Mouse (Mus musculus) embryo, embryonic 11.5 days (tissue): Measurements from ENCODE around the gene Lep.

Experiments
- DNase-seq: peaks from one replicate; pipeline ENCODE4 v3.0.0-alpha.2; 2012; ENCODE audit warnings: low read depth, low spot score

The Lep gene

GRCm38 (mm10) chr6:29059846-29060685 lies at the start of gene Lep:
TSS of gene Lep (plus strand) at chr6:29060220.
- no peak for DNase-seq

DNA sequence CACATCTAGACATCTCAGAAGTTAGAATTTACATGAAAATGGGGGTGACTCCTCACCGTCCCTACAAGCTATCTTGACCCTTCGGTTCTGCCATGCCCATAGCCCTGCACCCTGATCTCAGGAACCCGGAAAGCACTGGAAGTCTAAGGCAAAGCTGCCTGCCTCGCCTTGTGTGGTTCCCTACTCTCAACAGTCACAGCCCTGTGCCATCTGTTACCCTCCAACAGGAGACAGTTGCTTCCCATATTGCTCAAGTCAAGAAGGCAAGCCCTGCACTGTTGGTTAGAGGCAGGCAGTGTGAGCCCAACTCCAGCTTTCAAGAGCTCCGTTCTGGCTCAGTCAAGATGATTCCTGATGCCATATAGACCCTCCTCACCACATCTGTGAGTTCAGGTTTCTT lies 48.4 kb upstream of the Lep start:
- DNase-seq: no peak

- DNase-seq: no peak
These were observed 46.8 kb upstream of the Lep start for GRCm38 (mm10) chr6:29013216-29013615.

- peak; percentile 13 for DNase-seq
These were observed 43.1 kb upstream of the Lep start for GRCm38 (mm10) chr6:29016891-29017412.

DNA sequence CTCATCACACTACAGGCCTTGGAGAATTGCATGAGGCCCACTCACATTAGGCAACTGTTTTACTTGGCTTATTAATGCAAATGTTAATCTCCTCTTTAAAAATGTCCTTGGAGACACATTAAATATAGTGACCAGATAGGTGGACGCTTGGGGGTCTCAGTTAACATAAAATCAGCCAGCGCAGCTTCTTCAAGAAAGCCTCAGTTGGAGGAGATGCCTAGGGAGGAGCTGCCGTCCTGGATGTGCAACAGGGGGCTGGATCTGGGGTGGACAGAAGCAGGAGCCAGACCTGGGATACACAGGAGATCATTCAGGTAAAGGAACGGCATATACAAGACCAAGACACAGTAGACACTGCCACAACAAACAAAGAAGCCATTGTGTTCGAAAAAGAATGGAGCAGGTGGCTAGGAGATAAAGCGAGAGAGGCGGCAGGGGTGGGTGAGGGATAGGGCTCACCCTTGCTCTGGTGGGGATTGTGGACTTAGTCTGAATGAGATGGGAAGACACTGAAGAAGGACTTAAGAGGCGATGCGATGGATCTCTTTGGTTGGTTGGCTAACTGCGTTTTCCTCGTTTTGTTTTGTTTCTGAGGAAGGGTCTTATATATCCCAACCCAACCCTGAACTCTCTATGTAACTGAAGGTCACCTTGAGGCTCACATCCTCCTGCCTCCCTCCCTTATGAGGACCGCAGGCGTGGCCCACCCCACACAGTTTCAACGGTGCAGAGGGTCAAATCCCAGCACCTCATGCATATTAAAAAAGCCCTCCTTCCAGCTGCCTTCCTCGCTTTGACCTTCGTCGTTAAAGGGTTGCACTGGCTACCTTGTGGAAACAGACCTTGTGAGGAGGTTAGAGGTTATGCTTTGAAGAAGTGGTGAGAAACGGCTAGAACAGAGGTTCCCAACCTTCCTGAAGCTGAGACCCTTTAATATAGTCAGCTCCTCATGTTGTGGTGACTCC lies 40.0 kb upstream of the Lep start:
- DNase-seq: no peak

- no peak for DNase-seq
These were observed 39.1 kb upstream of the Lep start for GRCm38 (mm10) chr6:29020937-29021336.

DNA sequence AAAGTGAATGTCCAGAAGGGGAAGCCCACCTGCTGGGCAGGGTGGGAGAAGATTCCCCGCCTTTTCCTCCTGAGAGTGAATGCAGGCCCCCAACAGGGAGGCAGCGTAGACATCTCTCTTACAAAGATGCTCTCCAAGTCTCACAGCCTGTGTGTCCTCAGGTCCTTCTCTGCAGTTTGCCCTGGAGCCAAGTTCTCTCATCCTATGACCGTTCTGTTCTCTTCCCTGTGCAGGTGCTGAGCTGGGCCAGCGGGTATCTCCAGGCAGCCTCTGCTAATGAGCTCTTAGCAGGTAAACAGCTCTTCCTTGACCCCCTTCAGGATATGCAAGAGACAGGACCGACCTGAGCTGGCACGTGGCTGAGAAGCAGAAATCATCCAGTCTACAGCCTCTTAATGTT lies 38.5 kb upstream of the Lep start:
- no peak for DNase-seq

GRCm38 (mm10) chr6:29022115-29022514 lies 37.9 kb upstream of the Lep start:
- no peak for DNase-seq

- DNase-seq: peak; percentile 62
These were observed 36.6 kb upstream of the Lep start for GRCm38 (mm10) chr6:29023206-29023967.

DNA sequence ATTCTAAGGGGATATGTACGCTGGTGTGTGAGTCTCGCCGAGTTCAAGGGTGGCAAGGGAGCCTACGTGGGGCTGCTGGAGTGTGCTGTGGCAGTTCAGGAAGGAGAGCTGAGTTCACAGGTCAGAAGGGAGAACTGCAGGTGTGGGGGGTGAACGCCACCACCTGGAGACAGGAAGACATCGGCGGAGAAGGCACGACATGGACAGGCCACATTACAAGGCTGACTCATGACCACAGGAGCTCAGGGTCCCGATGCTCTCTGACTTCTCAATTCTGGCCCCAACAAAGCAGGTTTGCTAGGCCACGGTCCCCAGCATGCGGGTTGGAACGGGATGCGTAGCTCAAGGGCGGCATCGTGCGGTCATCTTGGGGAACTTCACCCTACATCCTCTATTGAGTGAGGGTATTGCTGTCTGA lies 36.0 kb upstream of the Lep start:
- peak; percentile 80 for DNase-seq

DNA sequence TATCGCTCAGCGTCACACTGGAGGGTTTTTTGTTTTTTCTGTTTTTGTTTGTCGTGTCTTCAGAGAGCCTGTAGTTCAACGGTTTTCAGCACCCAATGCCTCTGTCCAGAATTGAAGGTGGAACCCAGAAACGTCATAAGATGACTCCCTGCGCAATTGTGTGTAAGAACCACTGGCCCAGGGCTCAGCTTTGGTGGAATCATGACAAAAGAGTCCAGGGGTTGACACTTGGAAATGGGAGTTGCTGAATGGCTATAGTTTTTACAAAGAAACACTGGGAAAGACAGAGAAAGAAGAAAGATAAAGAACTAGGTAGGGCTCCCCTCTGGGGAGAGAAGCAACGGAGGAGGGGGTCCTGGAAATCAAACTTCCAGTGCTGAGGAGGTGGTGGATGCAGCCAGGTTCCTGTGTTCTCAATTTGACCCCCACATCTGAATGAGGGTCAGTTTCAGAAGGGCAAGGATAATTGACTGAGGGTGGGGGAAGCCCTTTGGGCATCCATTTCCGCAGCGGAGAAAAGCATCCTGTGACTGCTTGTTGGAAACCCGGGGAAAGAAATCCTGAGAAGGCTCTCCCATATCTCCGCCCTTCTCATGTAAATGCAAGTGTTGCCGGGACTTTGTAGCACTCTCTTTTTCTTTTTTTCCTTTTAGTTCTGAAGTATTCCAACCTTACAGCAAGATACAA lies 34.1 kb upstream of the Lep start:
- no peak for DNase-seq

DNA sequence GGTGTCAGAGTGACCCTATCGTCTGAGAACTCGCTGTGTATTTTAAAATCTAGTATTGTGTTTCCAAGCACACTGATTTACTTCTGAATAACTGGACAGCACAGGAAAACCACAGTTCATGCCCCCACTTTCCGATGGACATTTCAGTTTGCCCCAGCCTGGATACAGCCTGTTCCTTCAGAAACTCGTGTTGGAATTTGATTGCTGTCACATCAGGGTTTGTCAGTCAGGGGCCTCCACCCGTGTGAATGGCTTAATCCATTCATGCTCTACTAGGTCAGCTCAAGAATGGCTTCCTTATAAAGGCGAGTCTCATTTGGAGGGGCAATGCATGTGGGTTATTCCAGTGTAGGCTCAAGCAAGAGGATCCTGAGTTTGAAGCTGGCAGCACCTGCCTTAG lies 33.3 kb upstream of the Lep start:
- DNase-seq: no peak

GRCm38 (mm10) chr6:29028129-29028528 lies 31.9 kb upstream of the Lep start:
- DNase-seq: no peak

- DNase-seq: no peak
These were observed 30.5 kb upstream of the Lep start for GRCm38 (mm10) chr6:29029521-29029920.

DNA sequence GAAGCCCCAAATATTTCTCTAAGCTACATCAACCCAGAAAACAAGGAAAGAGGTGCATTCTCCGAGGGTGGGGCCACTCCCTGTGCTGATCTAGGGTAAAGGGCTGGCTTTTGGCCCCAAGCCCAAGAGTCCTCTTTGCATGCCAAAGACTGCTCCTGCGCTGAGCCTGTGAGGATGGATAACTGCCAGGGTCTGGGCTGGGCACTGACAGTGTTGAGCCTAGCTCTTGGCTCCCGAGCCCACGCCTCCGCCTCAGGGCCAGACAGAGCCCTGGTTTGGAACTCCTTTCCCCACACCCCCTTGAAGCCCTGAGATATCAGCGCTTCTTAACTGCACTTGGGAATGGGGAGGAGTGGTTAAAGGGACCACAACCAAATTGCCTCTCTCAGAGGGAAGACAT lies 28.8 kb upstream of the Lep start:
- no peak for DNase-seq

GRCm38 (mm10) chr6:29031704-29032310 lies 28.2 kb upstream of the Lep start:
- DNase-seq: no peak

- DNase-seq: no peak
These were observed 27.6 kb upstream of the Lep start for GRCm38 (mm10) chr6:29032411-29032810.

GRCm38 (mm10) chr6:29033981-29034646 lies 25.9 kb upstream of the Lep start:
- DNase-seq: no peak

GRCm38 (mm10) chr6:29036698-29037097 lies 23.3 kb upstream of the Lep start:
- no peak for DNase-seq

DNA sequence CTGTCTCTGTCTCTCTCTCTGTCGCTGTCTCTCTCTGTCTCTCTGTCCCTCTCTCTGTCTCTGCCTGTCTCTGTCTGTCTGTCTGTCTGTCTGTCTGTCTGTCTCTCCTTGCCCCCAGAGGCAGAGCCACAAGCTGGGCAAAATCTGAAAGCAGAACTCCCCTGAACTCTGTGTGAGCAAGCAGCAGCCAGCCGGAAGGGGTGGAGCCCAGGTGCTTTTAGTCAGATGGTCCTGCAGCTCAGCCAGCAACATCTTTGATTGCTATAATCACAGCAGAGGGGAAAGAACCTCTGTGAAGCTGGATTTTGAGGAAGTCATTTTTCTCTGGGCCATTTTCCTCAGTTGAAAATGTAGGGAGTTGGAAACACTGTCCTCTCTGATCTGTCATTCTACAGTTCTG lies 19.8 kb upstream of the Lep start:
- DNase-seq: no peak
